Mouse (Mus musculus) liver, embryonic 14.5 days (tissue): ENCODE data around the gene Rock2. TPM values are rescaled to one million over a fixed set of nuclear protein-coding genes. Genes with fewer than 3 reads are reported as not detected.

Experiments used
- ATAC-seq: fragments of 200-750 bp; cut with Nextera tagmentation; 2 replicates; pipeline ENCODE4 v1.8.0; 2017; ENCODE audit warnings: moderate number of reproducible peaks, mild to moderate bottlenecking, moderate library complexity; ENCODE audit not compliant: insufficient read depth
- DNase-seq, 3 experiments: peaks; one replicate each; pipeline ENCODE4 v3.0.0-alpha.2; 2012 to 2013; ENCODE audit warnings: low read depth in 3 of 3, low spot score in 3 of 3
- H3K27ac ChIP-seq: fragments of 300-500 bp; sonication (generic); 2 replicates; pipeline ENCODE4 v1.5.1; 2014; ENCODE audit warnings: moderate library complexity, mild to moderate bottlenecking, control low read depth, inconsistent platforms
- H3K27me3 ChIP-seq: fragments of 300-500 bp; sonication (generic); 2 replicates; pipeline ENCODE4 v1.6.1; 2014; ENCODE audit warnings: mild to moderate bottlenecking, low read length, moderate library complexity; ENCODE audit not compliant: control insufficient read depth, insufficient read depth
- H3K36me3 ChIP-seq: fragments of 300-500 bp; sonication (generic); replicated peaks from 2 replicates; pipeline ENCODE4 v1.6.1; 2014; ENCODE audit warnings: low read depth; ENCODE audit not compliant: control insufficient read depth, insufficient read depth
- H3K4me1 ChIP-seq, 2 experiments: fragments of 200-500 bp in 1 of 2; fragments of 300-500 bp in 1 of 2; sonication (generic) in 1 of 2; replicated peaks; 2 replicates each; pipeline ENCODE4 v1.6.1; 2012 to 2014; ENCODE audit warnings: antibody characterized with exemption in 1 of 2, inconsistent platforms in 1 of 2, low read length in 1 of 2; ENCODE audit not compliant: control insufficient read depth in 2 of 2, insufficient read depth in 2 of 2
- H3K4me2 ChIP-seq: fragments of 300-500 bp; sonication (generic); 2 replicates; pipeline ENCODE4 v1.6.1; 2014; ENCODE audit warnings: low read depth, mild to moderate bottlenecking, control low read depth, moderate library complexity
- H3K4me3 ChIP-seq, 2 experiments: fragments of 200-500 bp in 1 of 2; fragments of 300-500 bp in 1 of 2; sonication (generic) in 1 of 2; 2 replicates each; pipeline ENCODE4 v1.5.1; 2012 to 2014; ENCODE audit warnings: low read depth in 2 of 2, low read length in 2 of 2, mild to moderate bottlenecking in 2 of 2, control low read depth in 1 of 2, inconsistent platforms in 1 of 2, moderate library complexity in 1 of 2; ENCODE audit not compliant: insufficient read depth in 1 of 2
- H3K9ac ChIP-seq: fragments of 300-500 bp; sonication (generic); replicated peaks from 2 replicates; pipeline ENCODE4 v1.6.1; 2014; ENCODE audit warnings: mild to moderate bottlenecking, control low read depth, moderate library complexity
- H3K9me3 ChIP-seq: fragments of 300-500 bp; sonication (generic); 2 replicates; pipeline ENCODE4 v1.6.1; 2016; ENCODE audit warnings: low read length, mixed read lengths; ENCODE audit not compliant: control insufficient read depth
- CTCF ChIP-seq: IDR thresholded peaks from 2 replicates; pipeline ENCODE4 v1.5.1; 2016; ENCODE audit warnings: antibody characterized with exemption, low read depth, control low read depth
- EP300 ChIP-seq: IDR thresholded peaks from 2 replicates; pipeline ENCODE4 v1.6.1; 2016; ENCODE audit warnings: antibody characterized with exemption, low read depth
- WGBS: fragments of 180-500 bp; shearing (Covaris S2); extraction: QIAGEN DNeasy Blood & Tissue Kit; methylation state at CpG from one replicate; pipeline ENCODE4 v1.1.7; 2014; ENCODE audit not compliant: insufficient replicate concordance; 5-methylcytosine and 5-hydroxymethylcytosine counted together
- polyA plus RNA-seq, 2 experiments: library from polyadenylated mRNA; depleted of rRNA in 1 of 2; stranded (reverse) in 1 of 2; unstranded in 1 of 2; fragments of >200 nt; fragmentation: Nextera tagmentation in 1 of 2; extraction: Ambion mirVana in 1 of 2; gene quantifications; 2 replicates each; pipeline versions ENCODE4 v1.2.1 to v1.2.3; 2012 to 2014

Rock2 gene
- polyA plus RNA-seq (2012; rRNA removed), result 3.7 and 5.7 TPM in 2 replicates
- polyA plus RNA-seq (2014; fragmentation: Nextera tagmentation; extraction: Ambion mirVana), result 5.1 and 6.6 TPM in 2 replicates

DNA sequence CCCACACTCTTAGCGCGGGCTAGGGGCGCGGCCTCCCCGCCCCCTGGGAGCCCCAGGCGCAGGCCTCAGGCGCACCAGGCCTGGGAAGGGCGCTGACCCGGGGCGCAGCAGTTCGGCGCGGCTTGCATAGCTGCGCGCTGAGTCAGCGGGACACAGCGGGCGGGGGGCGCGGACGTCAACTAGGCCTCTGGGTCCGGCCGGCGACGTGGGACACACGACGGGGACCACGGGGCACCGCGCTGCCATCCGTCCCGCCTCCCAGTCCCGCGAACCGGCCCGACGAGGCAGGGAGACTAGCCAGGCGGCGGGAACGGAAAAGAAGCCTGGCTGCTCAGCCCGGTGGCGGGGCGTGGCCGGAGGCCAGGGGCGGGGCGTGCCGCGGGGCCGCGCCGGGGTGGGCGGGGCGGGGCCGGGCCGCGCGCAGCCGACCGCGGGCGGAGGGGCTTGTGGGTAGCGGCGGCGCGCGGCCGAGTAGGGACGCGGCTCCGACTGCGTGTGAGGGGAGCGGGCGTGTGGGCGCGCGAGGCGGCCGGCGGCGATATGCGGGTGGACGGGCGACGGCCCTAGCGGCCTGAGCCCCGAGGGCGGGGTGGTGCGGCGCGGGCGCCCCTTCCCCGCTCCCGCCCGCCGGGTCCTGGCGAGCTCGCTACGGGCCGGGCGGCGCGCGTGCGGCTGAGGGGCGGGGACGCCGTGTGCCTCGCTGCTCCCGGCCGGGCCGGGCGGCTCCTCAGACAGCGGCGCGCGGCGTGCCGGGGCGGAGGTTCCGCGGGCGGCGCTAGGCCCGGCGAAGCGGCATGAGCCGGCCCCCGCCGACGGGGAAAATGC lies at the start of gene Rock2:
Rock2 (plus strand) TSS at position 500 of the 825 bp plus-strand sequence.
- ATAC-seq, result peak; percentile 90

DNA sequence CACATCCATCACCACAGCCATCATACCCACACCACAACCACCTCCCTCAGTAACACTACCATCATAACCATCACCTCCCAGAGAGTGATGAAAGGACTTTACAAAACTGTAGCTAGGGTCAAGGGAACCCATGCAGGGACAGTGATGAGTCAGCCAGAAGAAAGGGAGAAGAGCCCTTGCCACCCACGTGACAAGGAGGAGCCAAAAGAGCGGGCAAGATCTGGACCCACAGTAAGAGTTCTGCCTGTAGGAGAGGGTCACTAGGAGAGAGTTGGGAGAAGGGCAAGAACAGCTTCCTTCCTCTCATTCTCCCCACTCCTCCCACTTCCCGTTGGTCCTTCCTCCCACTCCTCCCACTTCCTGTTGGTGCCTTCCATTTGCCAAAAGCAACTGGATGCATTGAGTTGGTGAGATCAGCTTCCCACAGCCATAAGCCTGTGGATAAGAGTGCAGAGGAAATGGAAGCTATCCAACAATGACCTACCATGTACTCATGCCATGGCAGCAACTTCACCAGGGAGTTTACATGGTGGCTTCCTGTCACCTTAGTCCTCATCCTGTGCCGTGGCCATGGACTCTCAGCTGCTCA lies 47.4 kb upstream of the Rock2 start:
- 33% methylated on average over 4 of the region's 4 CpGs for WGBS
- Histone ChIP-seq H3K27me3 (no peaks in the 10 kb centered on the region), H3K4me2 (no peak overlapping the region), H3K27ac (no peak overlapping the region), H3K36me3 (no peaks in the 10 kb centered on the region), H3K9me3 (no peaks in the 10 kb centered on the region), H3K9ac (no peak overlapping the region), H3K4me3 (no peak overlapping the region), H3K4me1 (no peaks in the 10 kb centered on the region)
- TF ChIP-seq EP300, result no peak
- no peak for TF ChIP-seq CTCF
- DNase-seq (no peak), ATAC-seq (no peak)

More for the DNA sequence above, at the start of gene Rock2:
- under 1% methylated on average over 103 of the region's 130 CpGs for WGBS
- peak within 1 kb of the TSS; percentile 76 to 99 for H3K4me3 ChIP-seq
- H3K9ac ChIP-seq, result peak within 1 kb of the TSS; percentile 91
- peak within 1 kb of the TSS; percentile 71 for H3K27ac ChIP-seq
- H3K4me1 ChIP-seq, result peaks cover 29 to 31% of the 10 kb centered on the region in 2 experiments
- H3K36me3 ChIP-seq, result no peaks in the 10 kb centered on the region
- H3K9me3 ChIP-seq, result no peaks in the 10 kb centered on the region
- DNase-seq, result peak; percentile 66 to 72 (median 69)
- TF ChIP-seq CTCF, result no peak
- TF ChIP-seq EP300, result no peak
- H3K27me3 ChIP-seq, result no peaks in the 10 kb centered on the region
- peak within 1 kb of the TSS; percentile 96 for H3K4me2 ChIP-seq

DNA sequence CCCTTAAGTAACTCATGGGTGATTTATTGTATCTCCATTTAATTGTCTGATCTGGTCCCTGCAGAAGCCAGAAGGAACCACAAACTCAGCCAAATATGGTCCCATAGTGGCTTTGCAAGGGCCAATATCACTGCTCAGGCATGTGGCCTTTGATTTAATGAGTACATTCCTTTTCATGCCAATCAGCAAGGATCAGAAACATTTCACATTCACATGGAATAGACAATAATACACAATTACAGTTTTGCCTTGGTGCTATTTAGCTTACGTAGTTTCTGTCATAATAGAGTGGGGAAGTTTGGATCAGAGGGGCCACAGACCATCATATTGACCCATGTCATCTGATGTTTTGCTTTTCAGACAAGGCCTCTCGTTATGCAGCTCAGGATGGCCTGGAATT lies 46.2 kb upstream of the Rock2 start:
- no peaks in the 10 kb centered on the region for H3K4me1 ChIP-seq
- H3K9ac ChIP-seq, result no peak overlapping the region
- no peak overlapping the region for H3K4me2 ChIP-seq
- H3K27me3 ChIP-seq, result no peaks in the 10 kb centered on the region
- 67% methylated on average over 2 of the region's 2 CpGs for WGBS
- H3K4me3 ChIP-seq, result no peak overlapping the region
- DNase-seq, result no peak
- TF ChIP-seq CTCF (no peak), EP300 (no peak)
- H3K36me3 ChIP-seq, result no peaks in the 10 kb centered on the region
- no peak overlapping the region for H3K27ac ChIP-seq
- no peak for ATAC-seq
- H3K9me3 ChIP-seq, result no peaks in the 10 kb centered on the region

DNA sequence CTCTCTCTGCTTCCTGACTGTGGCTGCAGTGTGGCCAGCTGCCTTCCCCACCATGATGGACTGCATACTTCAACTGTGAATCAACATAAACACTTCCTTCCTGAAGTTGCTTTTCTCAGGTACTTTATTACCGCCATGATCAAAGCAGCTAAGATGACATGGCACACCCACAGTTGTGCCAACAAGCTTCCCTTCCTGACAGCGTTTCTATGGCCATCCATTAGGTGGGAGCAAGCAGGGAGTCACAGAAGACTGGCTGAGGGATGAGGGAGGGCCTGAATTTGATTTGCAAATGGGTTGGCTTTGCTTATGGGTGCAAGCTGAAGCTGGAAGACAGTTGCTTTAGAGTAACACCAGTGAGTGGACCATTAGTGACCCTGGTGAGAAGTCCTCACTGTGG lies 44.9 kb upstream of the Rock2 start:
- no peak overlapping the region for H3K4me2 ChIP-seq
- no peak for TF ChIP-seq CTCF
- no peak for TF ChIP-seq EP300
- H3K36me3 ChIP-seq, result no peaks in the 10 kb centered on the region
- no peaks in the 10 kb centered on the region for H3K27me3 ChIP-seq
- H3K27ac ChIP-seq, result no peak overlapping the region
- DNase-seq (no peak), ATAC-seq (no peak)
- 27% methylated on average over 2 of the region's 2 CpGs for WGBS
- no peaks in the 10 kb centered on the region for H3K9me3 ChIP-seq
- no peaks in the 10 kb centered on the region for H3K4me1 ChIP-seq
- H3K4me3 ChIP-seq, result no peak overlapping the region
- no peak overlapping the region for H3K9ac ChIP-seq
